Mouse (Mus musculus) limb, embryonic 11.5 days (tissue): ENCODE data around the gene Ndufb6. TPM values are rescaled to one million over a fixed set of nuclear protein-coding genes. Genes with fewer than 3 reads are reported as not detected.

Source experiments
- ATAC-seq: fragments of 200-750 bp; cut with Nextera tagmentation; 2 replicates; pipeline ENCODE4 v1.8.0; 2017; ENCODE audit warnings: low read depth; ENCODE audit not compliant: insufficient number of reproducible peaks, low FRiP score, low TSS enrichment
- DNase-seq: peaks from one replicate; pipeline ENCODE4 v3.0.0-alpha.2; 2015; ENCODE audit warnings: low spot score
- H3K27ac ChIP-seq: fragments of 300-500 bp; sonication (generic); replicated peaks from 2 replicates; pipeline ENCODE4 v1.5.1; 2014; ENCODE audit warnings: low read depth, mild to moderate bottlenecking, low read length
- H3K27me3 ChIP-seq: fragments of 300-500 bp; sonication (generic); 2 replicates; pipeline ENCODE4 v1.6.1; 2014; ENCODE audit warnings: mild to moderate bottlenecking, low read length, mixed read lengths; ENCODE audit not compliant: control insufficient read depth, insufficient read depth
- H3K36me3 ChIP-seq: fragments of 300-500 bp; sonication (generic); 2 replicates; pipeline ENCODE4 v1.6.1; 2014; ENCODE audit warnings: mild to moderate bottlenecking, low read length, moderate library complexity, mixed read lengths; ENCODE audit not compliant: control insufficient read depth, insufficient read depth
- H3K4me1 ChIP-seq: fragments of 300-500 bp; sonication (generic); 2 replicates; pipeline ENCODE4 v1.6.1; 2014; ENCODE audit warnings: low read length, mixed read lengths; ENCODE audit not compliant: control insufficient read depth, insufficient read depth
- H3K4me2 ChIP-seq: fragments of 300-500 bp; sonication (generic); 2 replicates; pipeline ENCODE4 v1.6.1; 2014; ENCODE audit warnings: low read depth, mild to moderate bottlenecking, moderate library complexity; ENCODE audit not compliant: severe bottlenecking
- H3K4me3 ChIP-seq: fragments of 300-500 bp; sonication (generic); 2 replicates; pipeline ENCODE4 v1.5.1; 2014; ENCODE audit warnings: low read depth, low read length
- H3K9ac ChIP-seq: fragments of 300-500 bp; sonication (generic); 2 replicates; pipeline ENCODE4 v1.6.1; 2014; ENCODE audit warnings: mild to moderate bottlenecking, low read length
- H3K9me3 ChIP-seq: fragments of 300-500 bp; sonication (generic); 2 replicates; pipeline ENCODE4 v1.6.1; 2016; ENCODE audit warnings: low read length; ENCODE audit not compliant: control insufficient read depth
- WGBS: fragments of 180-500 bp; shearing (Covaris S2); extraction: QIAGEN DNeasy Blood & Tissue Kit; methylation state at CpG from one replicate; pipeline ENCODE4 v1.1.7; 2014; 5-methylcytosine and 5-hydroxymethylcytosine counted together
- polyA plus RNA-seq: library from polyadenylated mRNA; unstranded; fragments of >200 nt; fragmentation: Nextera tagmentation; extraction: Ambion mirVana; gene quantifications from 2 replicates; pipeline ENCODE4 v1.2.1, GENCODE M21; 2014

The Ndufb6 gene
- polyA plus RNA-seq, 1 experiment from 2014 or later = 304 TPM

- H3K9me3 ChIP-seq = no peaks in the 10 kb centered on the region
- H3K9ac ChIP-seq = no peak overlapping the region
- H3K27me3 ChIP-seq = no peaks in the 10 kb centered on the region
- H3K36me3 ChIP-seq = no peaks in the 10 kb centered on the region
- no peak overlapping the region for H3K4me3 ChIP-seq
- no peak overlapping the region for H3K27ac ChIP-seq
- H3K4me1 ChIP-seq = no peaks in the 10 kb centered on the region
- H3K4me2 ChIP-seq = no peak overlapping the region
- ATAC-seq (no peak), DNase-seq (no peak)
- WGBS = 93% methylated on average over 7 of the region's 7 CpGs
Observed at GRCm38 (mm10) chr4:40233062-40233664, 46.1 kb downstream of the Ndufb6 start.

GRCm38 (mm10) chr4:40229723-40230122 lies 49.5 kb downstream of the Ndufb6 start:
- Histone ChIP-seq H3K4me3 (no peak overlapping the region), H3K27me3 (no peaks in the 10 kb centered on the region), H3K9ac (no peak overlapping the region), H3K36me3 (no peaks in the 10 kb centered on the region), H3K9me3 (no peaks in the 10 kb centered on the region), H3K27ac (no peak overlapping the region), H3K4me2 (no peak overlapping the region), H3K4me1 (no peaks in the 10 kb centered on the region)
- DNase-seq (no peak), ATAC-seq (no peak)
- 94% methylated on average over 6 of the region's 6 CpGs for WGBS

- Histone ChIP-seq H3K27ac (no peak overlapping the region), H3K4me2 (no peak overlapping the region), H3K4me1 (no peaks in the 10 kb centered on the region), H3K4me3 (no peak overlapping the region), H3K36me3 (no peaks in the 10 kb centered on the region), H3K9ac (no peak overlapping the region), H3K27me3 (no peaks in the 10 kb centered on the region), H3K9me3 (no peaks in the 10 kb centered on the region)
- DNase-seq (no peak), ATAC-seq (no peak)
- WGBS = 88% methylated on average over 7 of the region's 7 CpGs
Observed at GRCm38 (mm10) chr4:40227886-40228285, 51.3 kb downstream of the Ndufb6 start.

DNA sequence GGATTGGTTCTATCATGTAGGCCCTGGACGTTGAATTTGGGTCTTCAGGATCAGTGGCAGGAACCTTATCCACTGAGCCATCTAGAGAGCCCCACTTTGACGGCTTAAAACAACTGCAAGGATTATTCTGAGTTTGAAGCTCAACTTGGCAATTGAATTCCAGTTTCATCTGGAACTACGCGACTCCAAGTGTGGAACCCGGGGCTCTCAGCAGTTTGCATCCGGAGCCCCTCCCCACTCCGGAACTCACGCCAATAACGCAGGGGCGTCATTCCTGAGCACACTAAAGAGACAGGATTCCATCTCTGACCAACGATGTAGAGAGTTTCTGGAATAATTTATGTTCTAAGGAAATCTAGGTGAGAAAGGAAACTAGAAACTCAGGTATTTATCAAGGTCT lies 52.1 kb downstream of the Ndufb6 start:
- Histone ChIP-seq H3K4me3 (no peak overlapping the region), H3K36me3 (no peaks in the 10 kb centered on the region), H3K27ac (no peak overlapping the region), H3K9me3 (no peaks in the 10 kb centered on the region), H3K4me2 (no peak overlapping the region), H3K4me1 (no peaks in the 10 kb centered on the region), H3K27me3 (no peaks in the 10 kb centered on the region), H3K9ac (no peak overlapping the region)
- WGBS = 89% methylated on average over 11 of the region's 11 CpGs
- DNase-seq = no peak
- ATAC-seq = no peak

- Histone ChIP-seq H3K27me3 (0 out of 2 replicates have a peak, but pooled peaks cover 1% of the 10 kb centered on the region), H3K9ac (no peak overlapping the region), H3K4me3 (no peak overlapping the region), H3K36me3 (no peaks in the 10 kb centered on the region), H3K9me3 (no peaks in the 10 kb centered on the region), H3K27ac (no peak overlapping the region), H3K4me1 (no peaks in the 10 kb centered on the region), H3K4me2 (no peak overlapping the region)
- ATAC-seq = no peak
- DNase-seq = no peak
- WGBS = 80% methylated on average over 5 of the region's 5 CpGs
Observed at GRCm38 (mm10) chr4:40226095-40226494, 53.1 kb downstream of the Ndufb6 start.

DNA sequence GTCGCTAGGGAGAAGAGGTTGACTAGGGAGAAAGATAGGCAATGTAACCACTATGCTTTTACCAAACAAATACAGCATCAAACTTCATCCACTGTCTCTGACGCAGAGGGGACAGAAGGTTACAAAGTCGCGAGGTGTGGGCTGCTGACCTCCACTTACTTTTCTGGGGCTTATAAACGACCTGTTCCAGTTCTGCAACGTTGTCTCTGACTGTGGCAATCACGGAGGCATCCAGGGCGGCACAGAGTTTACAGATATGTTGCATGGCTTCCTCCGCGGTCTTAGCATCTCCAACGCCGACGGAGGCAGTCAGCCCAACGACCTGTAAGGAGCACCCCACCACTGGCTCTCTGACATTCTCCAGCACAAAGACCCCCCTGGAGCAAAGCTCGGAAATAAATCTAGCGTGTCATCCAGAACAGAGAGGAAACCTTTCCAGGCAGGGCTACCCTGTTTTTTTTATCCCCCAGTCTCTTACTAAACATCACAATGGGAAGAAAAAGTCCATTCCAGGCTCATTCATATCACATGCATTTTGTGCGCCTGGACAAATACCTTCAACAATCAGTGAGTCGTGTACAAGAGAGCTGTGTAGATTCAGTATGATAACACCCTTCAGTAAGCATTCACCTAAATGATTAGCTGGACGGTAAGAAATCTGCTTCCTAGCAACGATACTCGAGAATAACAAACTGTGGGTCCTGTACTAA lies 57.2 kb downstream of the Ndufb6 start:
- no peak overlapping the region for H3K27ac ChIP-seq
- no peaks in the 10 kb centered on the region for H3K9me3 ChIP-seq
- H3K4me2 ChIP-seq = no peak overlapping the region
- no peaks in the 10 kb centered on the region for H3K36me3 ChIP-seq
- no peak for DNase-seq
- 52% methylated on average over 21 of the region's 21 CpGs for WGBS
- ATAC-seq = no peak
- no peak overlapping the region for H3K9ac ChIP-seq
- H3K4me1 ChIP-seq = no peaks in the 10 kb centered on the region
- no peak overlapping the region for H3K4me3 ChIP-seq
- 0 out of 2 replicates have a peak, but pooled peaks cover 2% of the 10 kb centered on the region for H3K27me3 ChIP-seq

DNA sequence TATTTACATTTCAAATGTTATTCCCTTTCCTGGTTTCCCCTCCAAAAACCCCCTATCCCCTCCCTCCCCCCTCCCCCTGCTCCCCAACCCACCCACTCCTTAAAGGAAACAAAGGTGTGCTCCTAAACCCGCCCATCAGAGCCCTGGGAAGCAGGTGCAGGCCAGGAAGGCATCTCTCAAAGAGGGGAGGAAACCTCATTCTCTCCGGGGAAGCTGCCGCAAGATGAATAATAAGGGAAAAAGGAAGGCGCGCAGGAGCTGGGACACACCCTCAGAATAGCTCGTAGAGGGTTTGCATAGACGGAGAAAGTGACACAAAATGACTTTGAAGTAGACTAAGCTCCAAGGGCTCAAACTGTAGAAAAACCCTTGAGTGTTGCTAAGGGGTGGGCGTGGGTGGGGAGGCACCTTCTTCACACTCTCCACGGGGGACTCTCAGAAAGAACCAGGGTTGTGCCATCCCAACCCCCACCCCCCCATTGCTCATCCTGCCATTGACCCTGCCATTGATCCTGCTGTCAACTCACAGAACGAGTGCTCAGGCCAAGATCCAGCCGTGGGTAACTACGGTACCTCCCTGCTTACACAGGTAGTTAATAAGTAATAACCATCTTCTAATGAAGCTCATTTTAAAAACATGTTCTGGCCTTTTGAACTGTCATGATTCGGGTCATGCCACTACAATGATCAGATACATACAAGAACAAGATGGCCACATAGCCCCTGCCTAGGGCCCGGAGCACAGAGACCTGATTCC lies 58.0 kb downstream of the Ndufb6 start:
- 28% methylated on average over 14 of the region's 14 CpGs for WGBS
- ATAC-seq = no peak
- no peak overlapping the region for H3K4me2 ChIP-seq
- H3K9me3 ChIP-seq = no peaks in the 10 kb centered on the region
- no peak overlapping the region for H3K27ac ChIP-seq
- H3K27me3 ChIP-seq = 0 out of 2 replicates have a peak, but pooled peaks cover 2% of the 10 kb centered on the region
- H3K4me1 ChIP-seq = no peaks in the 10 kb centered on the region
- no peak for DNase-seq
- no peak overlapping the region for H3K9ac ChIP-seq
- H3K36me3 ChIP-seq = no peaks in the 10 kb centered on the region
- H3K4me3 ChIP-seq = no peak overlapping the region
